Mouse (Mus musculus): ENCODE measurements around the gene Rccd1.
A peak's percentile ranks its signal among the peaks of the same experiment; 100 is the strongest.

Gene Rccd1

DNA sequence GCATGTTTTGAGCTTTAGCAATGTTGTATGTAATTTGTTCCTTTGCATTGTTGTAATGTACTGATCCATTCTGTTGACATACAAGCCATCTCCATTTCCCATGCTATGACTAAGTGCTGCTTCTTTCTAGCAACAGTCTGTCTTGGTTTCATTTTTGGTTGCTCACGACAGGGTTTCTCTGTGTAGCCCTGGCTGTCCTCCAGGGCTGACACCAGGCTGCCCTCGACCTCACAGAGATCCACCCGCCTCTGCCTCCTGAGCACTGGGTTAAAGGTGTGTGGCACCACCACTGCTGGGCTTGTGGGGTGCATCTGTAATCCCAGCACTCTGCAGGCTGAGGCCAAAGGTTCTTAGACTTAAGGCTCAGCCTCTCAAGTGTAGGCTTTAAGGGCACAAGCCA is 24.7 kb downstream of the Rccd1 start:
- DNase-seq (ENCODE audit: low spot score), result no peak

DNA sequence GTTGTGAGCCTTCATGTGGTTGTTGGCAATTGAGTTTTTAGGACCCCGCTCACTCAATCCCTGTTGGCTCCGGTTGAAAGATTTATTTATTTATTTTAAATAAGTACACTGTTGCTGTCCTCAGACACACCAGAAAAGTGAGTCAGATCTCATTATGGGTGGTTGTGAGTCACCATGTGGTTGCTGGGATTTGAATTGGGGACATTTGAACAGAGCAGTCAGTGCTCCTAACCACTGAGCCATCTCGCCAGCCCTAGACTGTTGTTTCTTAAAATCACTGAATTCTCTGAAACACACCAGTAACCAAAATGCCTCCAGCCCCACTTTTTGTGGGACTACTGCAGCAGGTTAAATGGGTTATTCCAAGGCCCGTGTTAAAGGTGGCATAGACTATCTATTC is 25.5 kb downstream of the Rccd1 start:
- no peak for DNase-seq (ENCODE audit: low spot score)

GRCm38 (mm10) chr7:80297041-80297440 is 27.2 kb downstream of the Rccd1 start:
- no peak for DNase-seq (ENCODE audit: low spot score)

GRCm38 (mm10) chr7:80296462-80296861 is 27.8 kb downstream of the Rccd1 start:
- DNase-seq (ENCODE audit: low spot score), result no peak

- DNase-seq (ENCODE audit: low spot score), result peak; percentile 63
Observed at GRCm38 (mm10) chr7:80294764-80295648, 29.2 kb downstream of the Rccd1 start.

DNA sequence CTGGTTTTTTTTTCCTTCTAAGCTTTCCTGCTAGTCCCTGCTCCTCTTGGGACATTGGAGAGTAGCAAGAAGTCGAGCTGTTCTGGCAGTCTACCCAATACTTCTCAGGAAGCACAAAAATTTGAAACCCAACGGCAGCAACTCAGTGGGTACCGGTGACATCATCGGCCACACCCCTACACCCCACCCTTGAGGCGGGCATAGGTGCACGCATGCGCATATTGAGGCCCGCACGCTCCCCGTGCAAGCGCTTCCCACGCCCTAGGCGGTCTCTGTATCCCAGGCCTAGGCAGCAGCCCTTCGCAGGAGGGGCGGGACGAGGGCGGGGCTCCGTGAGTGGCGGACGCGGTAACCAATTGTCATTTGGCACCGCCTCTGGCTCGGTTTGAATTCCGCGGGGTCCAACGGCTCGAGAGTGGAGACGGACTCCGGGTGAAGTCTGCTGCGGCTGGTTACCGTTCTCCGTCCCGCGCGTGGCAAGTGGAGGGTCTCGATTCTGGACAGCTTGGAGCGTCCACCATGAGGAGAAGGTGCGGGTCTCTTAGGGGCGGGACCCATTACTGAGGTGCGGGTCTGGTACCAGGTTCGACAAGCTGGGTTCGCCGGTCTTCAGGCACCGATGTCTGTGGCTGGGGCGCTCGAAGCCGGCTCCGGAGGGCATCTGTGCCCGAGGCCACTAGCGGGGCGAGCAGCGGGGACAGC is 30.0 kb downstream of the Rccd1 start, which contains the start of gene Prc1:
Gene Prc1 (plus strand): TSS at position 389 of the 702 bp plus-strand sequence.
- peak; percentile 99 for DNase-seq (ENCODE audit: low spot score)

GRCm38 (mm10) chr7:80287736-80288135 is 36.5 kb downstream of the Rccd1 start:
- DNase-seq (ENCODE audit: low spot score), result no peak

GRCm38 (mm10) chr7:80285725-80286124 is 38.5 kb downstream of the Rccd1 start:
- no peak for DNase-seq (ENCODE audit: low spot score)

DNA sequence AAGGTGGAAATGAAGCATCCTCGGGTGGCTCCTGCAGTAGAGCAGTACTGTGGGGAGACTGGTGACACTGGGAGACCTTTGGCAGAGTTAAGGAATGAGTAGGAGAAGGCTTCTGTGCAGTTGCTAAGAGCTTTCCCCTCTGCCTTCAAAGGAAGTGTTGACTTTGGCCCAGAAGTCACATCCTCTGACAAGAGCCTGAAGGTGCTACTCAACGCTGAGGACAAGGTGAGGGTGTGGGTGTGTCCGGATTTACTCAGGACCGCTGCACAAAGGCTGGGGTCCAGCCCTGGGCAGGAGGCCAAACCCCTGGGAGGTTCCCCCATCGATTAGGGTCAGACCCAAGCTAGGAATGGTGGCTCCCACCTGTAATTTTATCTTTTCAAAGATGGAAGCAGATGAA is 39.9 kb downstream of the Rccd1 start:
- DNase-seq (ENCODE audit: low spot score), result no peak

DNA sequence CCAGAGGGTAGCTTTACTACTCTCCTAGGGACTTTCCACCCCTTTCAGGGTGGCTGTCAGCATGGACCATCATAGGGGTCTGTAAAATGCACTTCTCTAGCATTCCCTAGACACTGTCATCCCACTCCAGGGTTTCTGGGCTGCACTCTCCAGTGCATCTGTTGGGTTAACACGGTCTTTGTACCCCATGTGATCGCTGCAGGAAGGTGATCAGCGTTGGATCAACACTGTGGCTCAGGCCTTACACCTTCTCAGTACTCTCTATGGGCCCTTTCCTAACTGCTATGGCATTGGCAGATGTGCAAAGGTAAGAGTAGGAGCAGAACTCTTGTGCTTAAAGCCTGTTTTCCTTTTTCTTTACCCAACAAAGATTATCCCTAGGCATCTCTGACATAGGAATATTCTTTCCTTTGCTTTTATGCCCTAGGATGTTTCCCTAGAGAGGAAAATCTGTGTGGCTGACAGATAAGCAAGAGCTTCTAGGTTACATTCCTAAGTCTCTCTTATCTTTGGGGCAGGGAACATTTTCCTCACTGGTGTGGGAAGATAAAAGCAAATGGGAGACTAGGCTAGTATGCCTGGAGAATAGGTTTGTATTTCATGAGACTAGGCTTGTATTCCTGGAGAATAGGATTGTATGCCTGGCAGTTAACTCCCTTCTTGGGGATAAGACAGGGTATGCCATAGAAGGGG is 40.9 kb downstream of the Rccd1 start:
- DNase-seq (ENCODE audit: low spot score), result no peak

DNA sequence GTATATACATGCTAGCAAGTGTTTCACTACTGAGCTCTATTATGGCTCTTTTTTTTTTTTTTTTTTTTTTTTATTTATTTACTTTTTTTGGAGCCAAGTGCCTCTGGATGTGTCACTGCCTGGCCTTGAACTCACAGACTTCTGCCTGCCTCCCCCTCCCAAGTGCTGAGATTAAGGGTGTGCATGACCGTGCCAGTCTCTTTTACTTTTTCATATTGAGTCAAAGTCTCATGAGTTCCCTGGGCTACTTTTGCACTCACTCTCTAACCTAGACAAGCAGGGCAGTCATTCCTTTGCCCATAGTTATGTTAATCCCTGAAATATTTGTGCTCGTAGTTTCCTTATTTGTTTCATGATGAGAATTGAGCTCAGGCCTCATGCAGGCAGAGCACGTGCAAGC is 42.6 kb downstream of the Rccd1 start:
- DNase-seq (ENCODE audit: low spot score), result no peak

DNA sequence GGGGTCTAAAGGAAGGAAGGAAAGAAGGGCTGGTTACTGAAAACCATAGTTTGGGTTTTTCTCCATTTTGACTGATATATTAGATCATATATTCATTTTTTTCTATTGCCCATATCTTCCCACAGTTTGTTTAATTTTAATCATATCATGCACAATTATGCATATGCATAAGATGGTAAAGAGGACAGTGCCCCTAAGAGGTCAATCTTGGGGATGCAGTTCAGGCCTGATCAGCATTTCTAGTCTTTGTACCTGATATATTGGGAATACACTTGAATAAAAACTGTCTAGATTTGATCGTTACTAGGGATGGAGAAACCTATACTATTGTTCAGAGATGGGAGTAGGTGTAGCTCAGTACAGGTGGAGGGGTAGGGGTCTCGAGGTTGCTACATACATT is 43.3 kb downstream of the Rccd1 start:
- DNase-seq (ENCODE audit: low spot score), result no peak

GRCm38 (mm10) chr7:80280032-80280431 is 44.2 kb downstream of the Rccd1 start:
- DNase-seq (ENCODE audit: low spot score), result no peak

DNA sequence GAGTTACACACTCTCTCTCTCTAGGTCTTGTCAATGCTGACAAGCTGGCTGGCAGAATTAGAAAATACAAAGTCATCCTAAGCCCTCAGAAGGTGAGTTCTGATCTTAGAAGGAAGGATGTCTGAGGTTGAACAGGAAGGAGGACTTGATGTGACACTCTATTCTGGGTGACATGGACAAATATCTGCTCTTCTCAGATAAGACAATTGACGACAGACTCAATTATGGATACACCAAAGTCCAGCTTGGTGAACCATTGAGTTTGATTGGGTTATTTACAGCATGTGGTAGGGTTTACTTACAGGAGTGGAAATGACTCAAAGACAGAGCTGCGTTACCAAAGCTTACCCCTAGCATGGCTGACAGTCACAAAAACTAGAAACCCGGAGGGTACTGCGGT is 47.9 kb downstream of the Rccd1 start:
- no peak for DNase-seq (ENCODE audit: low spot score)

- no peak for DNase-seq (ENCODE audit: low spot score)
Observed at GRCm38 (mm10) chr7:80273456-80273855, 50.8 kb downstream of the Rccd1 start.

GRCm38 (mm10) chr7:80269751-80270255 is 54.5 kb downstream of the Rccd1 start:
- DNase-seq (ENCODE audit: low spot score), result peak; percentile 12

- DNase-seq (ENCODE audit: low spot score), result peak; percentile 97
Observed at GRCm38 (mm10) chr7:80268897-80269750, 55.1 kb downstream of the Rccd1 start, which contains the start of gene Vps33b. Vps33b (plus strand) TSS chr7:80269649.

GRCm38 (mm10) chr7:80267764-80268163 is 56.5 kb downstream of the Rccd1 start:
- no peak for DNase-seq (ENCODE audit: low spot score)

GRCm38 (mm10) chr7:80264606-80265005 is 59.6 kb downstream of the Rccd1 start:
- no peak for DNase-seq (ENCODE audit: low spot score)

DNA sequence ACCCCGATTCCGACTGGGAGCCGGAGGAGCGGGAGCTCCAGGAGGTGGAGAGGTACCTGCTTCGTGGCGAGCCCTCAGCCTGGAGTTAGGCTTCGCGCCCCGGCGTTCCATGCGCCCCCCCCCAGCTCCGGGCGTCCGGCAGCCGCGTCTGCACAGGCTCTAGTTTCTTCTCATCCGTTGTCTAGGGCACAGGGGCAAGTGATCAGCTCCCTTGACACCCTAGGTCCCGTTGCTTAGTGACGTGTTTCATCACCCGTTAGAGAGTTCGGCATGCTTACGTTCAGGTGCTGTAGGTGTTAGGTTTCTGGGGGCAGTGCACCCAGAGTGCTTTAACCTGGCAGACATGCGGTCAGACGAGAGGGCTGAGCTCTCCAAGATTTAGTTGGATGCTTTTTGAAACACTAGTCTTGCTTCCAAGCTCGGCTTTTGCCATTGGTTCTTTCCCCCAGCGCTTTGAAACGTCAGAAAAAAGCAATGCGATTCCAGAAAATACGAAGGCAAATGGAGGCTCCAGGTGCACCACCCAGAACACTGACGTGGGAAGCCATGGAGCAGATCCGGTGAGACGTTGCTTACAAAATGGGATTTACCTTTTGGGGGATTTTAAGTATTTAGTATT is 62.8 kb downstream of the Rccd1 start:
- peak; percentile 26 for DNase-seq (ENCODE audit: low spot score)

Measured in embryo, embryonic 10 days (tissue).